Mouse (Mus musculus): ENCODE measurements at regions not wholly inside any gene's neighbourhood (a gene's known extent, or its start where the extent isn't known, plus 50 kb on each side); places are given as distances from the start of the nearest gene placed in this dataset.

GRCm38 (mm10) chr1:41810318-41810964, 885.1 kb upstream of the Pou3f3 start:
- H3K4me3 ChIP-seq = no peak overlapping the region
- no peaks in the 10 kb centered on the region for H3K27me3 ChIP-seq (replicated peaks)
- no peaks in the 10 kb centered on the region for H3K36me3 ChIP-seq
- ATAC-seq (ENCODE audit: low FRiP score, low read depth) = peak; percentile 89
- no peak overlapping the region for H3K27ac ChIP-seq
- H3K4me1 ChIP-seq = peaks cover 10% of the 10 kb centered on the region; the same call in 1 of the 2 replicates
- no peaks in the 10 kb centered on the region for H3K9me3 ChIP-seq
- peak overlapping the region; percentile 46 for H3K4me2 ChIP-seq (replicated peaks)
- H3K9ac ChIP-seq = no peak overlapping the region
- WGBS = 5% methylated on average over 9 of the region's 9 CpGs

- Histone ChIP-seq H3K4me2 (replicated peaks) (peak overlapping the region; percentile 46), H3K27ac (no peak overlapping the region), H3K9me3 (no peaks in the 10 kb centered on the region), H3K9ac (no peak overlapping the region), H3K36me3 (no peaks in the 10 kb centered on the region), H3K27me3 (replicated peaks) (no peaks in the 10 kb centered on the region), H3K4me3 (no peak overlapping the region), H3K4me1 (peaks cover 10% of the 10 kb centered on the region; the same call in 1 of the 2 replicates)
- 49% methylated on average over 3 of the region's 3 CpGs for WGBS
- ATAC-seq (ENCODE audit: low FRiP score, low read depth) = no peak
These were observed 884.4 kb upstream of the Pou3f3 start for GRCm38 (mm10) chr1:41811130-41811529.

- H3K27ac ChIP-seq = no peak overlapping the region
- peaks cover 10% of the 10 kb centered on the region; the same call in 1 of the 2 replicates for H3K4me1 ChIP-seq
- H3K27me3 ChIP-seq (replicated peaks) = no peaks in the 10 kb centered on the region
- no peak overlapping the region for H3K4me3 ChIP-seq
- no peak overlapping the region for H3K4me2 ChIP-seq (replicated peaks)
- H3K9ac ChIP-seq = no peak overlapping the region
- no peaks in the 10 kb centered on the region for H3K36me3 ChIP-seq
- 18% methylated on average over 7 of the region's 7 CpGs for WGBS
- H3K9me3 ChIP-seq = no peaks in the 10 kb centered on the region
- ATAC-seq (ENCODE audit: low FRiP score, low read depth) = no peak
These were observed 883.5 kb upstream of the Pou3f3 start for GRCm38 (mm10) chr1:41812071-41812470.

- 45% methylated on average over 10 of the region's 10 CpGs for WGBS
- H3K27me3 ChIP-seq (replicated peaks) = no peaks in the 10 kb centered on the region
- H3K4me1 ChIP-seq = peaks cover 10% of the 10 kb centered on the region; the same call in 1 of the 2 replicates
- H3K4me2 ChIP-seq (replicated peaks) = no peak overlapping the region
- H3K27ac ChIP-seq = no peak overlapping the region
- H3K9me3 ChIP-seq = no peaks in the 10 kb centered on the region
- no peak for ATAC-seq (ENCODE audit: low FRiP score, low read depth)
- no peak overlapping the region for H3K9ac ChIP-seq
- H3K4me3 ChIP-seq = no peak overlapping the region
- no peaks in the 10 kb centered on the region for H3K36me3 ChIP-seq
These were observed 881.2 kb upstream of the Pou3f3 start for GRCm38 (mm10) chr1:41814032-41815005.

GRCm38 (mm10) chr1:41815021-41815420, 880.5 kb upstream of the Pou3f3 start:
- Histone ChIP-seq H3K9me3 (no peaks in the 10 kb centered on the region), H3K27me3 (replicated peaks) (no peaks in the 10 kb centered on the region), H3K36me3 (no peaks in the 10 kb centered on the region), H3K9ac (no peak overlapping the region), H3K4me2 (replicated peaks) (no peak overlapping the region), H3K4me1 (peaks cover 10% of the 10 kb centered on the region; the same call in 1 of the 2 replicates), H3K4me3 (no peak overlapping the region), H3K27ac (no peak overlapping the region)
- 84% methylated on average over 4 of the region's 4 CpGs for WGBS
- ATAC-seq (ENCODE audit: low FRiP score, low read depth) = no peak

GRCm38 (mm10) chr1:41822742-41823141, 872.8 kb upstream of the Pou3f3 start:
- Histone ChIP-seq H3K36me3 (no peaks in the 10 kb centered on the region), H3K9me3 (no peaks in the 10 kb centered on the region), H3K4me2 (replicated peaks) (no peak overlapping the region), H3K9ac (no peak overlapping the region), H3K27me3 (replicated peaks) (no peaks in the 10 kb centered on the region), H3K4me3 (no peak overlapping the region), H3K27ac (no peak overlapping the region), H3K4me1 (no peaks in the 10 kb centered on the region)
- ATAC-seq (ENCODE audit: low FRiP score, low read depth) = no peak
- 83% methylated on average over 5 of the region's 5 CpGs for WGBS

GRCm38 (mm10) chr1:41825223-41825622, 870.3 kb upstream of the Pou3f3 start:
- 76% methylated on average over 4 of the region's 4 CpGs for WGBS
- no peaks in the 10 kb centered on the region for H3K4me1 ChIP-seq
- no peak overlapping the region for H3K4me3 ChIP-seq
- H3K9ac ChIP-seq = no peak overlapping the region
- H3K27ac ChIP-seq = no peak overlapping the region
- no peaks in the 10 kb centered on the region for H3K36me3 ChIP-seq
- H3K9me3 ChIP-seq = no peaks in the 10 kb centered on the region
- H3K27me3 ChIP-seq (replicated peaks) = no peaks in the 10 kb centered on the region
- no peak overlapping the region for H3K4me2 ChIP-seq (replicated peaks)
- no peak for ATAC-seq (ENCODE audit: low FRiP score, low read depth)

GRCm38 (mm10) chr1:41831641-41832040, 863.9 kb upstream of the Pou3f3 start:
- Histone ChIP-seq H3K36me3 (no peaks in the 10 kb centered on the region), H3K4me2 (replicated peaks) (no peak overlapping the region), H3K27ac (no peak overlapping the region), H3K4me1 (no peaks in the 10 kb centered on the region), H3K9ac (no peak overlapping the region), H3K27me3 (replicated peaks) (no peaks in the 10 kb centered on the region), H3K4me3 (no peak overlapping the region), H3K9me3 (no peaks in the 10 kb centered on the region)
- no peak for ATAC-seq (ENCODE audit: low FRiP score, low read depth)
- 79% methylated on average over 2 of the region's 2 CpGs for WGBS
